In genomic region chr7:129910826-129911225, GRCm38 (mm10) we compare ENCODE assay signal across 31 mouse cellular contexts.
DNase-seq lines count a peak whose midpoint lies in the region; ATAC-seq and TF ChIP-seq lines count a peak whose summit lies in the region.
"Had no signal": no experiment of that assay in that cellular context is flagged by ENCODE, and none has a peak within 500 bp of the region (broad histone marks: within the 10 kb centered on the region; RNA-seq: fewer than 3 reads in every experiment).

No protein-coding gene starts in this region.

- no peak for TF ChIP-seq POLR2A in liver, adult 2 months (IDR thresholded peaks at IDR 0.05; ENCODE audit: extremely low read depth, insufficient read depth, low read length)

- 65% methylated on average over 3 of the region's 3 CpGs for WGBS in heart, embryonic 16.5 days
- 85% methylated on average over 3 of the region's 3 CpGs for WGBS in liver, adult 2 months
- WGBS in liver, embryonic 11.5 days: 47% methylated on average over 3 of the region's 3 CpGs
- WGBS in midbrain, embryonic 10.5 days: 84% methylated on average over 3 of the region's 3 CpGs
- WGBS in midbrain, embryonic 14.5 days: 91% methylated on average over 3 of the region's 3 CpGs

- H3K4me1 ChIP-seq in heart, embryonic 16.5 days (ENCODE audit: control insufficient read depth, insufficient read depth, low read length): no peaks in the 10 kb centered on the region
- no peaks in the 10 kb centered on the region for H3K4me1 ChIP-seq in liver, adult 2 months (ENCODE audit: control insufficient read depth, insufficient read depth, low read length)
- 0 out of 2 replicates have a peak, but pooled peaks cover 5% of the 10 kb centered on the region for H3K4me1 ChIP-seq in liver, embryonic 11.5 days (replicated peaks; ENCODE audit: control insufficient read depth, insufficient read depth, low read length)
- no peaks in the 10 kb centered on the region for H3K4me1 ChIP-seq in midbrain, embryonic 10.5 days
- H3K4me1 ChIP-seq in midbrain, embryonic 14.5 days (ENCODE audit: control insufficient read depth, insufficient read depth, low read length): no peaks in the 10 kb centered on the region
- H3K4me1 ChIP-seq: hindbrain, embryonic 10.5 days; hindbrain, embryonic 15.5 days; liver, embryonic 13.5 days; lung, embryonic 15.5 days; midbrain, embryonic 13.5 days; neural tube, embryonic 15.5 days had no signal

- ATAC-seq in heart, embryonic 16.5 days (replicated peaks; ENCODE audit: extremely low read depth, insufficient read depth, low FRiP score): no peak
- no peak for ATAC-seq in liver, embryonic 11.5 days (replicated peaks; ENCODE audit: low FRiP score)
- no peak for ATAC-seq in midbrain, embryonic 14.5 days (ENCODE audit: low FRiP score, low TSS enrichment)
- no peak for ATAC-seq in megakaryocyte progenitor cell, adult 5-6 weeks (replicated peaks; ENCODE audit: poor library complexity)
- ATAC-seq: CD4-positive, CD25-positive, alpha-beta regulatory T cell, adult 4 months; forebrain, embryonic 16.5 days; inflammation-experienced regulatory T-cells, adult 6 months; midbrain, embryonic 13.5 days had no signal

- no peak for DNase-seq in heart, adult 8-10 months (ENCODE audit: low spot score)
- DNase-seq in liver, adult 2 months (ENCODE audit: extremely low read depth, low read depth, low spot score): peak; percentile 0
- no peak for DNase-seq in liver, embryonic 11.5 days (ENCODE audit: low spot score)
- DNase-seq in midbrain, embryonic 10.5 days (ENCODE audit: low spot score): peak; percentile 4
- DNase-seq in midbrain, embryonic 14.5 days: no peak
- DNase-seq: adrenal gland, postnatal 36 days; cerebellum, adult 2 months; cerebellum, postnatal 14 days; gastrocnemius, adult 2 months; gastrocnemius, postnatal 36 days; heart, adult 2 months; heart, postnatal 10 days; kidney, adult 11 months; kidney, postnatal 25 days; liver, embryonic 13.5 days; retina, postnatal 1 day; right cerebral cortex, postnatal 14 days; thymus, postnatal 4 days had no signal

- H3K4me2 ChIP-seq in heart, embryonic 16.5 days (ENCODE audit: low read depth, low read length): no peak overlapping the region
- no peak overlapping the region for H3K4me2 ChIP-seq in liver, embryonic 11.5 days
- H3K4me2 ChIP-seq in midbrain, embryonic 14.5 days (ENCODE audit: low read length): no peak overlapping the region
- H3K4me2 ChIP-seq: hindbrain, embryonic 15.5 days; limb, embryonic 13.5 days; liver, embryonic 13.5 days; lung, embryonic 15.5 days; midbrain, embryonic 13.5 days; neural tube, embryonic 15.5 days had no signal

- TF ChIP-seq CTCF in liver, adult 2 months (IDR thresholded peaks at IDR 0.05; ENCODE audit: low read depth, low read length): no peak

- H3K79me2 ChIP-seq in liver, adult 2 months (ENCODE audit: control insufficient read depth, insufficient read depth, low read length): no peaks in the 10 kb centered on the region

- H3K9me3 ChIP-seq in heart, embryonic 16.5 days (replicated peaks; ENCODE audit: control insufficient read depth, low read length): no peaks in the 10 kb centered on the region
- H3K9me3 ChIP-seq in liver, embryonic 11.5 days (ENCODE audit: control insufficient read depth, low read length): no peaks in the 10 kb centered on the region
- H3K9me3 ChIP-seq in midbrain, embryonic 10.5 days (replicated peaks): no peaks in the 10 kb centered on the region
- no peaks in the 10 kb centered on the region for H3K9me3 ChIP-seq in midbrain, embryonic 14.5 days (ENCODE audit: control insufficient read depth, low read length)
- H3K9me3 ChIP-seq: hindbrain, embryonic 10.5 days; hindbrain, embryonic 15.5 days; limb, embryonic 13.5 days; liver, embryonic 13.5 days; lung, embryonic 15.5 days; midbrain, embryonic 13.5 days; neural tube, embryonic 15.5 days had no signal

- H3K9ac ChIP-seq in heart, embryonic 16.5 days (ENCODE audit: low read length): no peak overlapping the region
- H3K9ac ChIP-seq in liver, adult 2 months (ENCODE audit: low read depth, low read length): no peak overlapping the region
- no peak overlapping the region for H3K9ac ChIP-seq in liver, embryonic 11.5 days (ENCODE audit: low read depth, low read length)
- H3K9ac ChIP-seq in midbrain, embryonic 14.5 days (replicated peaks; ENCODE audit: low read length): no peak overlapping the region
- H3K9ac ChIP-seq: hindbrain, embryonic 15.5 days; limb, embryonic 13.5 days; liver, embryonic 13.5 days; lung, embryonic 15.5 days; midbrain, embryonic 13.5 days; neural tube, embryonic 15.5 days had no signal

- H3K4me3 ChIP-seq in heart, embryonic 16.5 days (ENCODE audit: low read length): no peak overlapping the region
- H3K4me3 ChIP-seq in liver, adult 2 months (ENCODE audit: insufficient read depth, low read depth, low read length): no peak overlapping the region
- H3K4me3 ChIP-seq in liver, embryonic 11.5 days (ENCODE audit: low read depth, low read length): no peak overlapping the region
- no peak overlapping the region for H3K4me3 ChIP-seq in midbrain, embryonic 10.5 days
- no peak overlapping the region for H3K4me3 ChIP-seq in midbrain, embryonic 14.5 days (replicated peaks; ENCODE audit: low read depth, low read length)
- H3K4me3 ChIP-seq: erythroblast, embryonic 14.5 days; gastrocnemius, adult 2 months; heart, adult 2 months; hindbrain, embryonic 10.5 days; hindbrain, embryonic 15.5 days; layer of hippocampus, adult 2 months; limb, embryonic 13.5 days; liver, embryonic 13.5 days; lung, embryonic 15.5 days; midbrain, embryonic 13.5 days; neural tube, embryonic 15.5 days had no signal

- no peaks in the 10 kb centered on the region for H3K27me3 ChIP-seq in heart, embryonic 16.5 days (ENCODE audit: control insufficient read depth, insufficient read depth, low read length)
- H3K27me3 ChIP-seq in liver, adult 2 months (ENCODE audit: control insufficient read depth, insufficient read depth, low read length): no peaks in the 10 kb centered on the region
- H3K27me3 ChIP-seq in liver, embryonic 11.5 days (replicated peaks; ENCODE audit: control insufficient read depth, insufficient read depth, low read length): no peaks in the 10 kb centered on the region
- H3K27me3 ChIP-seq in midbrain, embryonic 10.5 days (ENCODE audit: low read depth, poor library complexity, severe bottlenecking): no peaks in the 10 kb centered on the region
- no peaks in the 10 kb centered on the region for H3K27me3 ChIP-seq in midbrain, embryonic 14.5 days (ENCODE audit: control insufficient read depth, insufficient read depth, low read length)
- H3K27me3 ChIP-seq: hindbrain, embryonic 15.5 days; limb, embryonic 13.5 days; liver, embryonic 13.5 days; lung, embryonic 15.5 days; midbrain, embryonic 13.5 days; neural tube, embryonic 15.5 days had no signal

- peak overlapping the region; percentile 13; the same call in 1 of the 2 replicates for H3K27ac ChIP-seq in heart, embryonic 16.5 days (ENCODE audit: low read length)
- H3K27ac ChIP-seq in liver, adult 2 months (replicated peaks; ENCODE audit: insufficient read depth, low read depth, low read length): no peak overlapping the region
- no peak overlapping the region for H3K27ac ChIP-seq in liver, embryonic 11.5 days (ENCODE audit: low read depth, low read length)
- H3K27ac ChIP-seq in midbrain, embryonic 10.5 days (replicated peaks): no peak overlapping the region
- no peak overlapping the region for H3K27ac ChIP-seq in midbrain, embryonic 14.5 days (replicated peaks; ENCODE audit: low read depth, low read length)
- H3K27ac ChIP-seq: gastrocnemius, adult 2 months; heart, adult 2 months; hindbrain, embryonic 10.5 days; hindbrain, embryonic 15.5 days; layer of hippocampus, adult 2 months; limb, embryonic 13.5 days; liver, embryonic 13.5 days; lung, embryonic 15.5 days; midbrain, embryonic 13.5 days; neural tube, embryonic 15.5 days had no signal

- H3K36me3 ChIP-seq in heart, embryonic 16.5 days (ENCODE audit: control insufficient read depth, insufficient read depth): no peaks in the 10 kb centered on the region
- H3K36me3 ChIP-seq in liver, adult 2 months (ENCODE audit: control insufficient read depth, insufficient read depth, low read length): no peaks in the 10 kb centered on the region
- no peaks in the 10 kb centered on the region for H3K36me3 ChIP-seq in liver, embryonic 11.5 days (ENCODE audit: control insufficient read depth, insufficient read depth, low read length)
- no peaks in the 10 kb centered on the region for H3K36me3 ChIP-seq in midbrain, embryonic 10.5 days
- no peaks in the 10 kb centered on the region for H3K36me3 ChIP-seq in midbrain, embryonic 14.5 days (ENCODE audit: control insufficient read depth, insufficient read depth, low read length)
- H3K36me3 ChIP-seq: hindbrain, embryonic 10.5 days; hindbrain, embryonic 15.5 days; limb, embryonic 13.5 days; liver, embryonic 13.5 days; lung, embryonic 15.5 days; midbrain, embryonic 13.5 days; neural tube, embryonic 15.5 days had no signal

Comparison
In these comparisons a context has a peak if more than half of its experiments do, and no peak if none do; other contexts are left out.
1. DNase-seq: peak in liver, adult 2 months (single experiment) and midbrain, embryonic 10.5 days (single experiment); none in heart, adult 8-10 months (single experiment), liver, embryonic 11.5 days (single experiment) and midbrain, embryonic 14.5 days (single experiment).